Mouse (Mus musculus) midbrain, embryonic 15.5 days (tissue): ENCODE data around the gene Dgki. TPM values are rescaled to one million over a fixed set of nuclear protein-coding genes. Genes with fewer than 3 reads are reported as not detected.

Experiments used
- ATAC-seq: fragments of 200-750 bp; cut with Nextera tagmentation; replicated peaks from 2 replicates; pipeline ENCODE4 v1.8.0; 2017; ENCODE audit warnings: moderate TSS enrichment
- H3K27ac ChIP-seq: fragments of 300-500 bp; sonication (generic); 2 replicates; pipeline ENCODE4 v1.5.1; 2015; ENCODE audit warnings: mild to moderate bottlenecking, inconsistent platforms
- H3K27me3 ChIP-seq: fragments of 300-500 bp; sonication (generic); replicated peaks from 2 replicates; pipeline ENCODE4 v1.6.1; 2015; ENCODE audit warnings: inconsistent platforms
- H3K36me3 ChIP-seq: fragments of 300-500 bp; sonication (generic); replicated peaks from 2 replicates; pipeline ENCODE4 v1.6.1; 2015; ENCODE audit warnings: inconsistent platforms
- H3K4me1 ChIP-seq: fragments of 300-500 bp; sonication (generic); 2 replicates; pipeline ENCODE4 v1.6.1; 2015; ENCODE audit warnings: inconsistent platforms
- H3K4me2 ChIP-seq: fragments of 300-500 bp; sonication (generic); 2 replicates; pipeline ENCODE4 v1.6.1; 2015; ENCODE audit warnings: inconsistent platforms, mild to moderate bottlenecking, moderate library complexity
- H3K4me3 ChIP-seq: fragments of 300-500 bp; sonication (generic); 2 replicates; pipeline ENCODE4 v1.5.1; 2015; ENCODE audit warnings: mild to moderate bottlenecking, inconsistent platforms
- H3K9ac ChIP-seq: fragments of 300-500 bp; sonication (generic); 2 replicates; pipeline ENCODE4 v1.6.1; 2015; ENCODE audit warnings: mild to moderate bottlenecking, inconsistent platforms
- H3K9me3 ChIP-seq: fragments of 300-500 bp; sonication (generic); 2 replicates; pipeline ENCODE4 v1.6.1; 2016; ENCODE audit warnings: inconsistent platforms
- WGBS: fragments of 180-500 bp; shearing (Covaris S2); methylation state at CpG from one replicate; pipeline ENCODE4 v1.1.7; 2015; ENCODE audit warnings: mixed read lengths; 5-methylcytosine and 5-hydroxymethylcytosine counted together
- polyA plus RNA-seq: library from polyadenylated mRNA; unstranded; fragments of >200 nt; fragmentation: Nextera tagmentation; extraction: Ambion mirVana; gene quantifications from 2 replicates; pipeline ENCODE4 v1.2.1, GENCODE M21; 2015

Dgki gene
- polyA plus RNA-seq, 1 experiment from 2014 or later: 8.9 TPM

GRCm38 (mm10) chr6:37047611-37048129, 252.3 kb downstream of the Dgki start:
- H3K9ac ChIP-seq: no peak overlapping the region
- 43% methylated on average over 4 of the region's 4 CpGs for WGBS
- no peaks in the 10 kb centered on the region for H3K36me3 ChIP-seq
- no peaks in the 10 kb centered on the region for H3K27me3 ChIP-seq
- no peak overlapping the region for H3K4me2 ChIP-seq
- H3K4me3 ChIP-seq: no peak overlapping the region
- peaks cover 6% of the 10 kb centered on the region; the same call in 1 of the 2 replicates for H3K4me1 ChIP-seq
- no peak overlapping the region for H3K27ac ChIP-seq
- no peaks in the 10 kb centered on the region for H3K9me3 ChIP-seq
- ATAC-seq: no peak

- no peak overlapping the region for H3K27ac ChIP-seq
- no peaks in the 10 kb centered on the region for H3K4me1 ChIP-seq
- no peaks in the 10 kb centered on the region for H3K9me3 ChIP-seq
- peak; percentile 65 for ATAC-seq
- WGBS: 28% methylated on average over 4 of the region's 4 CpGs
- H3K27me3 ChIP-seq: no peaks in the 10 kb centered on the region
- H3K36me3 ChIP-seq: no peaks in the 10 kb centered on the region
- H3K9ac ChIP-seq: no peak overlapping the region
- no peak overlapping the region for H3K4me2 ChIP-seq
- H3K4me3 ChIP-seq: no peak overlapping the region
Observed at GRCm38 (mm10) chr6:37046152-37046788, 253.7 kb downstream of the Dgki start.

- no peak for ATAC-seq
- H3K9me3 ChIP-seq: no peaks in the 10 kb centered on the region
- H3K27ac ChIP-seq: no peak overlapping the region
- H3K9ac ChIP-seq: no peak overlapping the region
- 91% methylated on average over 4 of the region's 4 CpGs for WGBS
- no peaks in the 10 kb centered on the region for H3K4me1 ChIP-seq
- no peaks in the 10 kb centered on the region for H3K36me3 ChIP-seq
- no peak overlapping the region for H3K4me3 ChIP-seq
- H3K4me2 ChIP-seq: no peak overlapping the region
- no peaks in the 10 kb centered on the region for H3K27me3 ChIP-seq
Observed at GRCm38 (mm10) chr6:37044796-37045195, 255.2 kb downstream of the Dgki start.

- H3K27ac ChIP-seq: no peak overlapping the region
- no peak overlapping the region for H3K4me2 ChIP-seq
- no peak overlapping the region for H3K4me3 ChIP-seq
- 31% methylated on average over 8 of the region's 8 CpGs for WGBS
- H3K27me3 ChIP-seq: no peaks in the 10 kb centered on the region
- no peak overlapping the region for H3K9ac ChIP-seq
- H3K4me1 ChIP-seq: peaks cover 16% of the 10 kb centered on the region; the same call in 1 of the 2 replicates
- ATAC-seq: peak; percentile 77
- no peaks in the 10 kb centered on the region for H3K36me3 ChIP-seq
- no peaks in the 10 kb centered on the region for H3K9me3 ChIP-seq
Observed at GRCm38 (mm10) chr6:37038444-37038843, 261.5 kb downstream of the Dgki start.

- no peaks in the 10 kb centered on the region for H3K9me3 ChIP-seq
- H3K9ac ChIP-seq: no peak overlapping the region
- H3K27ac ChIP-seq: no peak overlapping the region
- no peaks in the 10 kb centered on the region for H3K27me3 ChIP-seq
- peak; percentile 66; the same call in 1 of the 2 replicates for ATAC-seq
- no peak overlapping the region for H3K4me2 ChIP-seq
- 44% methylated on average over 11 of the region's 11 CpGs for WGBS
- no peak overlapping the region for H3K4me3 ChIP-seq
- H3K4me1 ChIP-seq: peaks cover 16% of the 10 kb centered on the region; the same call in 1 of the 2 replicates
- H3K36me3 ChIP-seq: peaks cover 6% of the 10 kb centered on the region; the same call in 1 of the 2 replicates
Observed at GRCm38 (mm10) chr6:37037115-37037908, 262.7 kb downstream of the Dgki start.

DNA sequence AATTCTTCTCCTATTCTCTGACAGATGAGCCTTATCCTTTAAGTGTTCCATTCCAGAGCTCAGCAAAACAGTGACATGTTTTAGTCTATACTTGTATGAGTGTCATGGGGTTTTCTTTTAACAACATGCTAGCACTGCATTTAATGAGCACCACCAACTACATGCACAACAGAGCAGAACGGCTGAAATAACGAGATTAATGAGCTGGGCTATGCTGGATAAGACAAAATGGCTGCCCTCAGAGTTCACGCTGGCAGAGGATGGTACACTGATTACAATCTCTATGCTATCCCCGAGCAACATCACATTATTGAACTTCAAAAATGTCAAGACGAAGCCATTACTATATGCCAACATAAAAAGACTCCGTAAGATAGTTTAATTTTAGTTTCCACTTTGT, 264.3 kb downstream of the Dgki start:
- no peaks in the 10 kb centered on the region for H3K9me3 ChIP-seq
- H3K4me3 ChIP-seq: no peak overlapping the region
- no peak overlapping the region for H3K4me2 ChIP-seq
- no peak overlapping the region for H3K9ac ChIP-seq
- peaks cover 6% of the 10 kb centered on the region; the same call in 1 of the 2 replicates for H3K36me3 ChIP-seq
- peaks cover 16% of the 10 kb centered on the region; the same call in 1 of the 2 replicates for H3K4me1 ChIP-seq
- peak; percentile 52; the same call in 1 of the 2 replicates for ATAC-seq
- 58% methylated on average over 6 of the region's 6 CpGs for WGBS
- no peak overlapping the region for H3K27ac ChIP-seq
- H3K27me3 ChIP-seq: no peaks in the 10 kb centered on the region

GRCm38 (mm10) chr6:37030986-37031385, 269.0 kb downstream of the Dgki start:
- Histone ChIP-seq H3K9ac (no peak overlapping the region), H3K27me3 (no peaks in the 10 kb centered on the region), H3K36me3 (peaks cover 6% of the 10 kb centered on the region; the same call in 1 of the 2 replicates), H3K4me1 (no peaks in the 10 kb centered on the region), H3K4me2 (no peak overlapping the region), H3K9me3 (no peaks in the 10 kb centered on the region), H3K27ac (no peak overlapping the region), H3K4me3 (no peak overlapping the region)
- ATAC-seq: no peak
- 95% methylated on average over 1 of the region's 1 CpGs for WGBS

DNA sequence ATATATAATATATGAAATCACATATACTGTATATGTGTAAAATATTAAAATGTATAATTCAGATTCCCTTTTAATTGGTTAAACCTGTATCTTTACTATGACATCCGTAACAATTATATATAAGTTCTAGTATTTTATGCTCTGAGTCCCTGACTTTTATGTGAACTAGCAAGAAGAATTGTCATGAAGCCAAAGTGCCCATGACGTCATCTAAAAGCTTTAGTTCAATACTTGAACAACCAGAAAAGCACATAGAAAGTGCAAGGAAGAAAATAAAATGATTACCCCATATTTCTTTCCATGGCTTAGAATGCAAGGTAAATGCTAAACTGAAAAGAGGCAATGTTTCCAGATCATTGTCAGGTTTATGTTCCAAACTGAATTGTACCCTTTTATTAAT, 269.6 kb downstream of the Dgki start:
- no peak overlapping the region for H3K9ac ChIP-seq
- no peaks in the 10 kb centered on the region for H3K9me3 ChIP-seq
- 91% methylated on average over 2 of the region's 2 CpGs for WGBS
- H3K27me3 ChIP-seq: no peaks in the 10 kb centered on the region
- H3K4me2 ChIP-seq: no peak overlapping the region
- H3K27ac ChIP-seq: no peak overlapping the region
- no peaks in the 10 kb centered on the region for H3K4me1 ChIP-seq
- H3K4me3 ChIP-seq: no peak overlapping the region
- no peak for ATAC-seq
- peaks cover 6% of the 10 kb centered on the region; the same call in 1 of the 2 replicates for H3K36me3 ChIP-seq

DNA sequence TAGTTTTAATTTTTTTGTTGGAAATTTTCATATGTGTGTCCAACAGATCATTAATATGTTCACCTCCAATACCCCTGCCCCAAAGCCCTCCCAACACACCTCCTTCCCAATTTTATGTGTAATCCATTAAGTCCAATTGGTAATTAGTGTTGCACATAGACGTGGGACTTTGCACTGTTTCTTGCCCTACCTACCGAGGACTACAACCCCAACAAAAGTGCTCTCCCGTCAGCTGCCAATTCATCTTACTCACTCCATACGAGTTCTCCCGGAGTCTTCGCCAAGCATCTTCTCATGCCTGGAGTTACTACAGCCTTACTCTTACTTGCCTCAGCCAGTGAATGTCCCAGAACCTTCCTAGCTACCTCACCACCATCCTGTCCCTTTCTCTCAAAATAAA, 271.1 kb downstream of the Dgki start:
- Histone ChIP-seq H3K36me3 (peaks cover 6% of the 10 kb centered on the region; the same call in 1 of the 2 replicates), H3K9ac (no peak overlapping the region), H3K9me3 (no peaks in the 10 kb centered on the region), H3K27ac (no peak overlapping the region), H3K4me3 (no peak overlapping the region), H3K27me3 (no peaks in the 10 kb centered on the region), H3K4me2 (no peak overlapping the region), H3K4me1 (no peaks in the 10 kb centered on the region)
- ATAC-seq: no peak
- 95% methylated on average over 6 of the region's 6 CpGs for WGBS

DNA sequence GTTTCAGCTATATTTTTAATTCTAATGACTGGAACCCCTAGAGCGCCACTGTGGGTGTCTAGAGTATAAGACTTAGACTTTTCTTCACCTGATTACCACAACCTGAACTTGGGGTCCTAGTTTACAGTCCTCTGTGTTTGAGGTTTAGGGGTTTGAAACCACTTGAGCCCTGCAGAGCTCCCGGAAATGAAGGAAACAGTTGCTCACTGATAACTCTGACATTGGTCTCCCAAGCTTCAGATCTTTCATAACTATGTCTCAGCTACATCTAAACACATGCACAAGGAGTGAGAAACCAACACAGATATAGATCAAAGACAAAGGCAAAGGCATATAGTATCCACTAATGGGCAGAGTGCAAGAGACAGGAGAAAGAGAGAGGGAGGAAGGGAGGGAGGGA, 271.7 kb downstream of the Dgki start:
- peaks cover 6% of the 10 kb centered on the region; the same call in 1 of the 2 replicates for H3K36me3 ChIP-seq
- H3K4me1 ChIP-seq: no peaks in the 10 kb centered on the region
- WGBS: 96% methylated on average over 2 of the region's 2 CpGs
- H3K27me3 ChIP-seq: no peaks in the 10 kb centered on the region
- no peak for ATAC-seq
- no peak overlapping the region for H3K4me2 ChIP-seq
- H3K4me3 ChIP-seq: no peak overlapping the region
- no peaks in the 10 kb centered on the region for H3K9me3 ChIP-seq
- no peak overlapping the region for H3K9ac ChIP-seq
- no peak overlapping the region for H3K27ac ChIP-seq

DNA sequence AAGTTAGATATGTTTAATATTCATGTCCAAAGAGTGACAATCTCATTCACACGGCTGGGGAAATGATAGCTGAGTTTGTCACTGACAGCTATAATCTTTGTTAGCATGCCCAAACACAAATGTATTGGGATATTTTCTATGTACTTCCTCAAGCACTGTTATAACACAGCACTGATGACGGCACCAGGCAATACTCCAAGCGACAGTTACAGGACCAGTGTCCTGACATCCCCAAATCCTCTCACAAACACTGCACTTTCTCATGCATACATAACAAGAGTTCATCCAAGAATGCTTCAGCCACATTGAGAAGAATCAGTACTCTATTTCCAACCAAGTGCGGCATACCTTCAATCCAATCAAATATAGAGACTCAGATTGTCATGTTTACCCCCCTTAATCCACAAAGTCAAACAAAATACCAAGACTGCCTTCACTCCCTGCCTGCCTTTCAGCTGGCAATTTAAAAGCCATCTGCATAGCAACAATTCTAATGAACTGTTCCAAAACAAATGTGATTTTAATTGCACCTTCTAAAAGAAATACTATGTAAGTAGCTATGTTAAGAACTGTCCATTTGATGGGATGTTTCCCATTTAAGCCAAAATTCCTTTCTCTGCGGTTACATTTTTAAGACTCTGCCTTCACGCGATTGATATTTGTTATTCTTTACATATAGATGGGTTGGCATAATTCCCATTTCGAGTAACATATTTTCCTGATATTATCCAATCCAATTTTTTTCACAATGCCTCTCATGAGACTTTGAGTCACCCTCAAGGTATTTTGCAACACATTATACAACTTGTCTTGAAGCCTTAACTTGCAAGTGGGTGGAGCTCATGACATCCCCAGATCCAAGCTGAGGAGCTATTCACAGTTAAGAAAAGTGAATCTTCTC, 273.4 kb downstream of the Dgki start:
- Histone ChIP-seq H3K9ac (no peak overlapping the region), H3K4me2 (no peak overlapping the region), H3K27me3 (no peaks in the 10 kb centered on the region), H3K4me3 (no peak overlapping the region), H3K27ac (no peak overlapping the region), H3K36me3 (no peaks in the 10 kb centered on the region), H3K9me3 (no peaks in the 10 kb centered on the region), H3K4me1 (no peaks in the 10 kb centered on the region)
- ATAC-seq: no peak
- 71% methylated on average over 8 of the region's 8 CpGs for WGBS

- Histone ChIP-seq H3K36me3 (no peaks in the 10 kb centered on the region), H3K4me1 (no peaks in the 10 kb centered on the region), H3K4me3 (no peak overlapping the region), H3K4me2 (no peak overlapping the region), H3K27ac (no peak overlapping the region), H3K27me3 (no peaks in the 10 kb centered on the region), H3K9me3 (no peaks in the 10 kb centered on the region), H3K9ac (no peak overlapping the region)
- no peak for ATAC-seq
Observed at GRCm38 (mm10) chr6:37016046-37016445, 283.9 kb downstream of the Dgki start.
